Mouse (Mus musculus) intestine, postnatal 0 days (tissue): ENCODE measurements around the gene Clec18a. TPM values are rescaled to one million over a fixed set of nuclear protein-coding genes. Genes with fewer than 3 reads are reported as not detected.
"Not testable (repeated sequence)": the region's sequence is repeated elsewhere in the genome, so short reads cannot be mapped to it uniquely, and the experiment has no call there.

ENCODE experiments used
- ATAC-seq: fragments of 200-750 bp; cut with Nextera tagmentation; 2 replicates; pipeline ENCODE4 v1.8.0; 2017; ENCODE audit warnings: mild to moderate bottlenecking, moderate TSS enrichment, moderate library complexity
- H3K27ac ChIP-seq: fragments of 300-500 bp; sonication (generic); 2 replicates; pipeline ENCODE4 v1.5.1; 2014; ENCODE audit warnings: mild to moderate bottlenecking, low read depth, low read length, moderate library complexity
- H3K27me3 ChIP-seq: fragments of 300-500 bp; sonication (generic); replicated peaks from 2 replicates; pipeline ENCODE4 v1.6.1; 2014; ENCODE audit warnings: low read length, mixed read lengths; ENCODE audit not compliant: control insufficient read depth, insufficient read depth
- H3K36me3 ChIP-seq: fragments of 300-500 bp; sonication (generic); 2 replicates; pipeline ENCODE4 v1.6.1; 2014; ENCODE audit warnings: mild to moderate bottlenecking, moderate library complexity; ENCODE audit not compliant: control insufficient read depth, insufficient read depth
- H3K4me1 ChIP-seq: fragments of 300-500 bp; sonication (generic); replicated peaks from 2 replicates; pipeline ENCODE4 v1.6.1; 2014; ENCODE audit warnings: antibody characterized with exemption, low read length, mixed read lengths; ENCODE audit not compliant: control insufficient read depth, insufficient read depth
- H3K4me2 ChIP-seq: fragments of 300-500 bp; sonication (generic); replicated peaks from 2 replicates; pipeline ENCODE4 v1.6.1; 2014; ENCODE audit warnings: low read depth, mild to moderate bottlenecking, moderate library complexity
- H3K4me3 ChIP-seq: fragments of 300-500 bp; sonication (generic); 2 replicates; pipeline ENCODE4 v1.5.1; 2014; ENCODE audit warnings: low read depth, low read length
- H3K9ac ChIP-seq: fragments of 300-500 bp; sonication (generic); 2 replicates; pipeline ENCODE4 v1.6.1; 2014; ENCODE audit warnings: mild to moderate bottlenecking, low read depth, low read length
- H3K9me3 ChIP-seq: fragments of 300-500 bp; sonication (generic); 2 replicates; pipeline ENCODE4 v1.6.1; 2016; ENCODE audit warnings: mixed run types; ENCODE audit not compliant: control insufficient read depth
- CTCF ChIP-seq: sonication (generic); IDR thresholded peaks from 2 replicates; pipeline ENCODE4 v1.5.1; 2016; ENCODE audit warnings: low read depth, mild to moderate bottlenecking, control low read depth, antibody characterized with exemption, moderate library complexity
- WGBS: fragments of 180-500 bp; shearing (Covaris S2); extraction: QIAGEN DNeasy Blood & Tissue Kit; methylation state at CpG from one replicate; pipeline ENCODE4 v1.1.7; 2014; 5-methylcytosine and 5-hydroxymethylcytosine counted together
- polyA plus RNA-seq: library from polyadenylated mRNA; unstranded; fragments of >200 nt; fragmentation: Nextera tagmentation; extraction: Ambion mirVana; gene quantifications from 2 replicates; pipeline ENCODE4 v1.2.1, GENCODE M21; 2015

Gene Clec18a
- polyA plus RNA-seq, 1 experiment from 2014 or later = not detected

DNA sequence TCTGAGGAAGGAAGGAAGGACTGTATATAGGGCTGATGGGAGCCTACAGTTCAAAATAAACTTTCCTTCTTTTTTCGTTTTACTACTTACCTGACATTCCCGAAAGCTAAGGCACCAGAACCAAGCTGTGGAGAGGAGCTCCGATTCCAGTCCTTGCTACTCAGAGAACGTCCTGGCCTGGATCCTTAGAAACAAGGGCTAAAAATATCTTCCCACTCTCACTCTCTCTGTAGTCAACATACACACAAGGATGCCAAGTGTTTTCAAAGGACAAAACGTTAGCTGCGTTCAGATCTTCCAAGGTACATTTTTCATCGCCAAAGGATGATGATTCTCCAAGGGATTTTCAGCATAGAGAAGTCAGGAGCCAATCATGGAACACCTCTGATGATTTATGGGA lies 520 bp downstream of the Clec18a start:
- no peaks in the 10 kb centered on the region for H3K9me3 ChIP-seq
- H3K4me3 ChIP-seq = no peak overlapping the region
- no peak overlapping the region for H3K9ac ChIP-seq
- 71% methylated on average over 7 of the region's 7 CpGs for WGBS
- H3K27me3 ChIP-seq = no peaks in the 10 kb centered on the region
- H3K4me1 ChIP-seq = no peaks in the 10 kb centered on the region
- H3K4me2 ChIP-seq = no peak overlapping the region
- ATAC-seq = no peak
- H3K36me3 ChIP-seq = no peaks in the 10 kb centered on the region
- H3K27ac ChIP-seq = no peak overlapping the region
- TF ChIP-seq CTCF = no peak

DNA sequence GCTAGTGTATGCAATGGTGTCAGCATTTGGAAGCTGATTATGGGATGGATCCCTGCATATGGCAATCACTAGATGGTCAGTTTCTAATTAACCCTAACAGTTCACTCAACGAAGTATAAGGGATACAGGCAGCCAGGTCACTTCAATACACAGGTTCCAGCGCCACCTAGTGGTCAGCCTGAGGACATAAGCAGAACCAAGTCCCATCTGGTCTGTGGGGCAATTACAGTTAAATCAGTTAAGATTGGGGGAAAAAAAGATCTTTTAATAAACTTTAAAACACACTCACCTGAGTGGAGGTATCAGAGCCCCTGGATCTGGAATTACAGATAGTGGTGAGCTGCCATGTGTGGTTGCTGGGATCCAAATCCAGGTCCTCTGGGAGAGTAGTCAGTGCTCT lies 2.1 kb downstream of the Clec18a start:
- no peak overlapping the region for H3K9ac ChIP-seq
- peak; percentile 85 for TF ChIP-seq CTCF
- WGBS = 0% methylated on average over 2 of the region's 2 CpGs
- no peak overlapping the region for H3K27ac ChIP-seq
- H3K4me3 ChIP-seq = no peak overlapping the region
- no peaks in the 10 kb centered on the region for H3K27me3 ChIP-seq
- H3K9me3 ChIP-seq = no peaks in the 10 kb centered on the region
- H3K36me3 ChIP-seq = no peaks in the 10 kb centered on the region
- H3K4me1 ChIP-seq = no peaks in the 10 kb centered on the region
- H3K4me2 ChIP-seq = no peak overlapping the region
- no peak for ATAC-seq

DNA sequence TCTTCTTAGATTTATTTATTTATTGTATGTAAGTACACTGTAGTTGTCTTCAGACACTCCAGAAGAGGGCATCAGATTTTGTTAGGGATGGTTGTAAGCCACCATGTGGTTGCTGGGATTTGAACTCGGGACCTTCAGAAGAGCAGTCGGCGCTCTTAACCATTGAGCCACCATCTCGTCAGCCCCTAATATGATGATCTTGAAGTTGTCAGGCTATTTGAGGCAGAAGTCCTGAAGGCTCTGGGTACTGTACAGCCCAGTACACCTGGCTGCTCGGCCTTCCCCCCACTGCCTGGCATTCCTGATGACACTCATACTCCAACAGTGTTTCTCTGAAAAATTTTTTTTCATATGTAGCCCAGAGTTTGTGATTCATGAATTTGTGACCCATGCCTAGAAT lies 8.3 kb downstream of the Clec18a start:
- H3K27me3 ChIP-seq, H3K4me3 ChIP-seq, H3K4me1 ChIP-seq, H3K27ac ChIP-seq, H3K4me2 ChIP-seq, ATAC-seq, H3K9ac ChIP-seq, H3K9me3 ChIP-seq, H3K36me3 ChIP-seq: not testable (repeated sequence)
- WGBS = 88% methylated on average over 5 of the region's 5 CpGs

- Histone ChIP-seq H3K36me3 (no peaks in the 10 kb centered on the region), H3K9ac (no peak overlapping the region)
- whole genome bisulfite sequencing = 56% methylated on average over 12 of the region's 12 CpGs
Measured at GRCm38 (mm10) chr8:111081580-111082258, 10.5 kb downstream of the Clec18a start.

GRCm38 (mm10) chr8:111079861-111080271 lies 12.4 kb downstream of the Clec18a start:
- 22% methylated on average over 6 of the region's 6 CpGs for WGBS

More at GRCm38 (mm10) chr8:111081580-111082258, 10.5 kb downstream of the Clec18a start:
- no peaks in the 10 kb centered on the region for H3K4me1 ChIP-seq
- no peak overlapping the region for H3K27ac ChIP-seq
- no peaks in the 10 kb centered on the region for H3K9me3 ChIP-seq
- no peak for TF ChIP-seq CTCF
- no peak overlapping the region for H3K4me3 ChIP-seq
- no peak for ATAC-seq
- no peak overlapping the region for H3K4me2 ChIP-seq
- H3K27me3 ChIP-seq = no peaks in the 10 kb centered on the region

DNA sequence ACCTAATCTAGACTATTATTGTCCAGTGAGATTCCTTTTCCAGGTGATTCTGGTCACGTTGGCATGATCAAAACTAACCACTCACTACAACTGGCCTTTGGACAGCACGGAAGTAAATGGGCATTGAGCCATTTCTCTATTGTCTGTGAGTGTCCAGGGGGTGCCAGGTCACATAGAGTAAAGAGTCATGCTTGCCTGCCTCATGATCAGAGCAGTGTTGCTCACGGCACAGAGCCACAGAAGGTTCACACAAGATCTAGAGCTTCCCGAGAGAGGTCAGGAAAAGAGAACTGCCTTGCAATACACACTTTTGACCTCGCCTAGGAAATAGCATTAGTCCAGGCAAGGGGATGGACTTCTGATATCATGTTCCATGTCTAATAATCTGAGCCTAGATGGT lies 12.8 kb downstream of the Clec18a start:
- H3K27ac ChIP-seq = no peak overlapping the region
- no peak for TF ChIP-seq CTCF
- no peaks in the 10 kb centered on the region for H3K4me1 ChIP-seq
- H3K27me3 ChIP-seq = no peaks in the 10 kb centered on the region
- no peak for ATAC-seq
- WGBS = 68% methylated on average over 5 of the region's 5 CpGs
- no peaks in the 10 kb centered on the region for H3K36me3 ChIP-seq
- H3K4me2 ChIP-seq = no peak overlapping the region
- no peaks in the 10 kb centered on the region for H3K9me3 ChIP-seq
- no peak overlapping the region for H3K9ac ChIP-seq
- H3K4me3 ChIP-seq = no peak overlapping the region

More at GRCm38 (mm10) chr8:111079861-111080271, 12.4 kb downstream of the Clec18a start:
- peak; percentile 79 for TF ChIP-seq CTCF
- no peak for ATAC-seq
- Histone ChIP-seq H3K4me3 (no peak overlapping the region), H3K9me3 (no peaks in the 10 kb centered on the region), H3K9ac (no peak overlapping the region), H3K4me1 (no peaks in the 10 kb centered on the region), H3K27ac (no peak overlapping the region), H3K4me2 (no peak overlapping the region), H3K36me3 (no peaks in the 10 kb centered on the region), H3K27me3 (no peaks in the 10 kb centered on the region)
